Mouse (Mus musculus) hindbrain, postnatal 0 days (tissue): ENCODE data around the gene Tfb2m. TPM values are rescaled to one million over a fixed set of nuclear protein-coding genes. Genes with fewer than 3 reads are reported as not detected.

Source experiments
- ATAC-seq: fragments of 200-750 bp; cut with Nextera tagmentation; 2 replicates; pipeline ENCODE4 v1.8.0; 2017; ENCODE audit warnings: mild to moderate bottlenecking, moderate TSS enrichment, moderate library complexity
- DNase-seq: peaks from one replicate; pipeline ENCODE4 v3.0.0-alpha.2; 2015; ENCODE audit warnings: low spot score
- H3K27ac ChIP-seq: fragments of 300-500 bp; sonication (generic); 2 replicates; pipeline ENCODE4 v1.5.1; 2014; ENCODE audit warnings: mild to moderate bottlenecking
- H3K27me3 ChIP-seq: fragments of 300-500 bp; sonication (generic); 2 replicates; pipeline ENCODE4 v1.6.1; 2014; ENCODE audit warnings: low read length, mixed read lengths; ENCODE audit not compliant: insufficient read depth
- H3K36me3 ChIP-seq: fragments of 300-500 bp; sonication (generic); 2 replicates; pipeline ENCODE4 v1.6.1; 2014; ENCODE audit warnings: low read length, mixed read lengths; ENCODE audit not compliant: insufficient read depth
- H3K4me1 ChIP-seq: fragments of 300-500 bp; sonication (generic); 2 replicates; pipeline ENCODE4 v1.6.1; 2014; ENCODE audit warnings: antibody characterized with exemption, low read length, mixed read lengths; ENCODE audit not compliant: insufficient read depth
- H3K4me2 ChIP-seq: fragments of 300-500 bp; sonication (generic); 2 replicates; pipeline ENCODE4 v1.6.1; 2014; ENCODE audit warnings: low read depth, mild to moderate bottlenecking, low read length, moderate library complexity, mixed read lengths
- H3K4me3 ChIP-seq: fragments of 300-500 bp; sonication (generic); 2 replicates; pipeline ENCODE4 v1.5.1; 2014; ENCODE audit warnings: low read length
- H3K9ac ChIP-seq: fragments of 300-500 bp; sonication (generic); replicated peaks from 2 replicates; pipeline ENCODE4 v1.6.1; 2014; ENCODE audit warnings: mild to moderate bottlenecking, low read length, moderate library complexity, mixed read lengths
- H3K9me3 ChIP-seq: fragments of 300-500 bp; sonication (generic); 2 replicates; pipeline ENCODE4 v1.6.1; 2016; ENCODE audit warnings: low read length, mixed read lengths
- CTCF ChIP-seq: IDR thresholded peaks from 2 replicates; pipeline ENCODE4 v1.5.1; 2016; ENCODE audit warnings: antibody characterized with exemption, control low read depth, low read depth
- WGBS: fragments of 180-500 bp; shearing (Covaris S2); extraction: QIAGEN DNeasy Blood & Tissue Kit; methylation state at CpG from one replicate; pipeline ENCODE4 v1.1.7; 2014; 5-methylcytosine and 5-hydroxymethylcytosine counted together
- polyA plus RNA-seq: library from polyadenylated mRNA; unstranded; fragments of >200 nt; fragmentation: Nextera tagmentation; extraction: Ambion mirVana; gene quantifications from 2 replicates; pipeline ENCODE4 v1.2.1, GENCODE M21; 2015
- total RNA-seq: library from RNA; depleted of rRNA; stranded (reverse); fragments of >200 nt; gene quantifications from 2 replicates; pipeline ENCODE4 v1.2.3, GENCODE M21; 2014

Tfb2m gene
- total and polyA plus RNA-seq, 2 experiments from 2014 or later: 9.2 to 30.5 TPM

- peak; percentile 65 for DNase-seq
- Histone ChIP-seq H3K4me3 (no peak overlapping the region), H3K36me3 (no peaks in the 10 kb centered on the region), H3K27ac (no peak overlapping the region), H3K9ac (no peak overlapping the region), H3K9me3 (no peaks in the 10 kb centered on the region), H3K4me1 (no peaks in the 10 kb centered on the region), H3K4me2 (no peak overlapping the region), H3K27me3 (no peaks in the 10 kb centered on the region)
- TF ChIP-seq CTCF: peak; percentile 65
- no peak for ATAC-seq
- WGBS: 66% methylated on average over 9 of the region's 9 CpGs
These were observed 39.3 kb downstream of the Tfb2m start for GRCm38 (mm10) chr1:179506530-179507315.

- DNase-seq (peak; percentile 75), ATAC-seq (no peak)
- WGBS: 18% methylated on average over 3 of the region's 3 CpGs
- H3K9me3 ChIP-seq: no peaks in the 10 kb centered on the region
- no peak overlapping the region for H3K27ac ChIP-seq
- H3K9ac ChIP-seq: no peak overlapping the region
- peak; percentile 84 for TF ChIP-seq CTCF
- H3K27me3 ChIP-seq: no peaks in the 10 kb centered on the region
- no peak overlapping the region for H3K4me2 ChIP-seq
- no peaks in the 10 kb centered on the region for H3K4me1 ChIP-seq
- H3K4me3 ChIP-seq: no peak overlapping the region
- no peaks in the 10 kb centered on the region for H3K36me3 ChIP-seq
These were observed 43.5 kb downstream of the Tfb2m start for GRCm38 (mm10) chr1:179502565-179502964.

- Histone ChIP-seq H3K4me2 (no peak overlapping the region), H3K36me3 (no peaks in the 10 kb centered on the region), H3K27ac (no peak overlapping the region), H3K4me1 (no peaks in the 10 kb centered on the region), H3K27me3 (no peaks in the 10 kb centered on the region), H3K9ac (no peak overlapping the region), H3K9me3 (no peaks in the 10 kb centered on the region), H3K4me3 (no peak overlapping the region)
- no peak for TF ChIP-seq CTCF
- ATAC-seq: no peak
- 80% methylated on average over 3 of the region's 3 CpGs for WGBS
- no peak for DNase-seq
These were observed 46.8 kb downstream of the Tfb2m start for GRCm38 (mm10) chr1:179499257-179499656.

GRCm38 (mm10) chr1:179492908-179493307 lies 53.2 kb downstream of the Tfb2m start:
- Histone ChIP-seq H3K27me3 (no peaks in the 10 kb centered on the region), H3K4me3 (no peak overlapping the region), H3K9ac (no peak overlapping the region), H3K27ac (no peak overlapping the region), H3K36me3 (no peaks in the 10 kb centered on the region), H3K4me2 (no peak overlapping the region), H3K4me1 (no peaks in the 10 kb centered on the region), H3K9me3 (no peaks in the 10 kb centered on the region)
- WGBS: 95% methylated on average over 5 of the region's 5 CpGs
- DNase-seq: no peak
- ATAC-seq: no peak
- TF ChIP-seq CTCF: no peak

GRCm38 (mm10) chr1:179488520-179488919 lies 57.5 kb downstream of the Tfb2m start:
- no peak for DNase-seq
- TF ChIP-seq CTCF: no peak
- 94% methylated on average over 5 of the region's 5 CpGs for WGBS
- Histone ChIP-seq H3K4me1 (no peaks in the 10 kb centered on the region), H3K4me2 (no peak overlapping the region), H3K9ac (no peak overlapping the region), H3K4me3 (no peak overlapping the region), H3K9me3 (no peaks in the 10 kb centered on the region), H3K27me3 (no peaks in the 10 kb centered on the region), H3K36me3 (no peaks in the 10 kb centered on the region), H3K27ac (no peak overlapping the region)
- no peak for ATAC-seq

GRCm38 (mm10) chr1:179487990-179488389 lies 58.1 kb downstream of the Tfb2m start:
- Histone ChIP-seq H3K4me1 (no peaks in the 10 kb centered on the region), H3K9me3 (no peaks in the 10 kb centered on the region), H3K9ac (no peak overlapping the region), H3K27me3 (no peaks in the 10 kb centered on the region), H3K4me3 (no peak overlapping the region), H3K36me3 (no peaks in the 10 kb centered on the region), H3K27ac (no peak overlapping the region), H3K4me2 (no peak overlapping the region)
- no peak for ATAC-seq
- TF ChIP-seq CTCF: no peak
- 70% methylated on average over 5 of the region's 5 CpGs for WGBS
- no peak for DNase-seq

GRCm38 (mm10) chr1:179487238-179487637 lies 58.8 kb downstream of the Tfb2m start:
- no peak for TF ChIP-seq CTCF
- Histone ChIP-seq H3K27me3 (no peaks in the 10 kb centered on the region), H3K4me1 (no peaks in the 10 kb centered on the region), H3K9me3 (no peaks in the 10 kb centered on the region), H3K36me3 (no peaks in the 10 kb centered on the region), H3K4me2 (no peak overlapping the region), H3K27ac (no peak overlapping the region), H3K4me3 (no peak overlapping the region), H3K9ac (no peak overlapping the region)
- no peak for ATAC-seq
- WGBS: 87% methylated on average over 2 of the region's 2 CpGs
- no peak for DNase-seq
